Mouse (Mus musculus): ENCODE data around the gene Cyp46a1.
A peak's percentile ranks its signal among the peaks of the same experiment; 100 is the strongest.

Gene Cyp46a1

GRCm38 (mm10) chr12:108311741-108312290 is 22.4 kb upstream of the Cyp46a1 start:
- DNase-seq (ENCODE audit: low spot score in 2 of 2): no peak

- DNase-seq (ENCODE audit: low spot score in 2 of 2): no peak
Observed at GRCm38 (mm10) chr12:108312432-108312851, 21.7 kb upstream of the Cyp46a1 start.

GRCm38 (mm10) chr12:108313244-108313772 is 20.9 kb upstream of the Cyp46a1 start:
- no peak for DNase-seq (ENCODE audit: low spot score in 2 of 2)

GRCm38 (mm10) chr12:108315818-108316217 is 18.4 kb upstream of the Cyp46a1 start:
- DNase-seq (ENCODE audit: low spot score in 2 of 2): no peak

GRCm38 (mm10) chr12:108316655-108317054 is 17.5 kb upstream of the Cyp46a1 start:
- DNase-seq (ENCODE audit: low spot score in 2 of 2): no peak

GRCm38 (mm10) chr12:108317201-108317738 is 16.9 kb upstream of the Cyp46a1 start:
- no peak for DNase-seq (ENCODE audit: low spot score in 2 of 2)

GRCm38 (mm10) chr12:108317826-108318430 is 16.3 kb upstream of the Cyp46a1 start:
- no peak for DNase-seq (ENCODE audit: low spot score in 2 of 2)

- no peak for DNase-seq (ENCODE audit: low spot score in 2 of 2)
Observed at GRCm38 (mm10) chr12:108318499-108318898, 15.7 kb upstream of the Cyp46a1 start.

GRCm38 (mm10) chr12:108320096-108320495 is 14.1 kb upstream of the Cyp46a1 start:
- no peak for DNase-seq (ENCODE audit: low spot score in 2 of 2)

- no peak for DNase-seq (ENCODE audit: low spot score in 2 of 2)
Observed at GRCm38 (mm10) chr12:108326401-108326800, 7.8 kb upstream of the Cyp46a1 start.

GRCm38 (mm10) chr12:108327889-108328491 is 6.2 kb upstream of the Cyp46a1 start:
- peak; percentile 81 to 89 for DNase-seq (ENCODE audit: low spot score in 2 of 2)

- DNase-seq (ENCODE audit: low spot score in 2 of 2): peak; percentile 85
Observed at GRCm38 (mm10) chr12:108333056-108333455, 1.1 kb upstream of the Cyp46a1 start.

- DNase-seq (ENCODE audit: low spot score in 2 of 2): no peak
Observed at GRCm38 (mm10) chr12:108333481-108333882, 699 bp upstream of the Cyp46a1 start.

GRCm38 (mm10) chr12:108334529-108334928 is 348 bp downstream of the Cyp46a1 start:
- DNase-seq (ENCODE audit: low spot score in 2 of 2): peak; percentile 46

GRCm38 (mm10) chr12:108338572-108339190 is 4.5 kb downstream of the Cyp46a1 start:
- peak; percentile 52 to 65 for DNase-seq (ENCODE audit: low spot score in 2 of 2)

- no peak for DNase-seq (ENCODE audit: low spot score in 2 of 2)
Observed at GRCm38 (mm10) chr12:108348151-108348550, 14.0 kb downstream of the Cyp46a1 start.

- DNase-seq (ENCODE audit: low spot score in 2 of 2): no peak
Observed at GRCm38 (mm10) chr12:108349026-108349425, 14.8 kb downstream of the Cyp46a1 start.

- DNase-seq (ENCODE audit: low spot score in 2 of 2): no peak
Observed at GRCm38 (mm10) chr12:108350931-108351330, 16.8 kb downstream of the Cyp46a1 start.

- DNase-seq (ENCODE audit: low spot score in 2 of 2): no peak
Observed at GRCm38 (mm10) chr12:108352371-108353136, 18.4 kb downstream of the Cyp46a1 start.

GRCm38 (mm10) chr12:108354284-108354683 is 20.1 kb downstream of the Cyp46a1 start:
- no peak for DNase-seq (ENCODE audit: low spot score in 2 of 2)

- DNase-seq (ENCODE audit: low spot score in 2 of 2): no peak
Observed at GRCm38 (mm10) chr12:108355271-108355670, 21.1 kb downstream of the Cyp46a1 start.

All from right cerebral cortex, adult 2 months (tissue).